Mouse (Mus musculus) CH12.LX (cell line): ENCODE results near the gene Slc39a7. TPM values are rescaled to one million over a fixed set of nuclear protein-coding genes. Genes with fewer than 3 reads are reported as not detected.

Experiments
- DNase-seq: peaks from one replicate; pipeline ENCODE4 v3.0.0-alpha.2; 2013; ENCODE audit errors: extremely low read depth
- H3K27ac ChIP-seq: 2 replicates; pipeline ENCODE4 v1.5.1; 2012; ENCODE audit warnings: low read depth, mild to moderate bottlenecking, control low read depth, moderate library complexity; ENCODE audit not compliant: insufficient read depth
- H3K27me3 ChIP-seq: replicated peaks from 2 replicates; pipeline ENCODE3; 2012; ENCODE audit warnings: inconsistent platforms
- H3K36me3 ChIP-seq, 2 experiments: replicated peaks in 1 of 2; 2 replicates each; pipeline versions ENCODE3 to v1.6.1; 2012; ENCODE audit warnings: inconsistent platforms in 1 of 2, low read length in 1 of 2, mild to moderate bottlenecking in 1 of 2, mixed read lengths in 1 of 2, moderate library complexity in 1 of 2; ENCODE audit not compliant: control insufficient read depth in 1 of 2, insufficient read depth in 1 of 2
- H3K4me1 ChIP-seq, 2 experiments: 2 replicates each; pipeline ENCODE4 v1.6.1; 2012; ENCODE audit warnings: inconsistent platforms in 1 of 2, moderate library complexity in 1 of 2; ENCODE audit not compliant: insufficient read depth in 2 of 2, control insufficient read depth in 1 of 2
- H3K4me2 ChIP-seq: 2 replicates; pipeline ENCODE4 v1.6.1; 2012; ENCODE audit warnings: low read depth, mild to moderate bottlenecking, control low read depth; ENCODE audit not compliant: poor library complexity, insufficient read depth, severe bottlenecking
- H3K4me3 ChIP-seq, 3 experiments: fragments of 150-350 bp in 1 of 3; sonication (generic) in 1 of 3; replicated peaks in 1 of 3; 2 replicates each; pipeline versions ENCODE3 to v1.5.1; 2011 to 2012; ENCODE audit warnings: low read depth in 2 of 3, low read length in 2 of 3, mild to moderate bottlenecking in 2 of 3, moderate library complexity in 2 of 3, control low read depth in 1 of 3, improper control_type of control experiment in 1 of 3, inconsistent platforms in 1 of 3, mixed read lengths in 1 of 3; ENCODE audit not compliant: poor library complexity in 1 of 3
- H3K79me2 ChIP-seq: replicated peaks from 2 replicates; pipeline ENCODE4 v1.6.1; 2012; ENCODE audit warnings: mild to moderate bottlenecking, moderate library complexity; ENCODE audit not compliant: control insufficient read depth, poor library complexity, insufficient read depth, severe bottlenecking; ENCODE audit errors: extremely low read depth
- H3K9ac ChIP-seq: 2 replicates; pipeline ENCODE4 v1.6.1; 2012; ENCODE audit warnings: low read depth, mild to moderate bottlenecking, control low read depth, moderate library complexity; ENCODE audit not compliant: insufficient read depth
- H3K9me3 ChIP-seq: replicated peaks from 2 replicates; pipeline ENCODE3; 2012; ENCODE audit warnings: low read length, inconsistent platforms, mixed read lengths
- BHLHE40 ChIP-seq: IDR thresholded peaks from 2 replicates; pipeline ENCODE4 v1.6.1; 2011; ENCODE audit warnings: mild to moderate bottlenecking, low read depth, low read length, improper control_type of control experiment
- CHD1 ChIP-seq: IDR thresholded peaks from 2 replicates; pipeline ENCODE4 v1.6.1; 2012; ENCODE audit warnings: low read depth, low read length, improper control_type of control experiment, inconsistent platforms
- CHD2 ChIP-seq: IDR thresholded peaks from 2 replicates; pipeline ENCODE4 v1.6.1; 2011; ENCODE audit warnings: low read length, improper control_type of control experiment
- CTCF ChIP-seq, 2 experiments: IDR thresholded peaks in 1 of 2; conservative IDR thresholded peaks in 1 of 2; 2 replicates each; pipeline ENCODE4 v1.5.1; 2011 to 2012; ENCODE audit warnings: low read depth in 2 of 2, low read length in 2 of 2, improper control_type of control experiment in 1 of 2, inconsistent platforms in 1 of 2, mild to moderate bottlenecking in 1 of 2, moderate library complexity in 1 of 2
- ELF1 ChIP-seq: IDR thresholded peaks from 2 replicates; pipeline ENCODE4 v1.6.1; 2014; ENCODE audit warnings: low read depth, mild to moderate bottlenecking, inconsistent platforms, low read length, improper control_type of control experiment
- ETS1 ChIP-seq: conservative IDR thresholded peaks from 2 replicates; pipeline ENCODE4 v1.6.1; 2012; ENCODE audit warnings: low read depth, mild to moderate bottlenecking, inconsistent platforms, low read length, improper control_type of control experiment, moderate library complexity
- GABPA ChIP-seq: IDR thresholded peaks from 2 replicates; pipeline ENCODE4 v1.6.1; 2012; ENCODE audit warnings: low read depth, low read length, improper control_type of control experiment, inconsistent platforms; ENCODE audit not compliant: insufficient replicate concordance
- IRF4 ChIP-seq: IDR thresholded peaks from 2 replicates; pipeline ENCODE4 v1.6.1; 2014; ENCODE audit warnings: low read depth, mild to moderate bottlenecking, inconsistent platforms, low read length, improper control_type of control experiment
- JUN ChIP-seq: IDR thresholded peaks from 2 replicates; pipeline ENCODE4 v1.6.1; 2011; ENCODE audit warnings: low read depth, mild to moderate bottlenecking, low read length, improper control_type of control experiment, moderate library complexity; ENCODE audit not compliant: insufficient read depth
- MAX ChIP-seq: IDR thresholded peaks from 2 replicates; pipeline ENCODE4 v1.6.1; 2011; ENCODE audit warnings: low read length, improper control_type of control experiment
- MEF2A ChIP-seq: IDR thresholded peaks from 2 replicates; pipeline ENCODE4 v1.6.1; 2014; ENCODE audit warnings: low read depth, mild to moderate bottlenecking, inconsistent platforms, low read length, improper control_type of control experiment, borderline replicate concordance
- MXI1 ChIP-seq: IDR thresholded peaks from 2 replicates; pipeline ENCODE4 v1.6.1; 2011; ENCODE audit warnings: mild to moderate bottlenecking, low read depth, low read length, improper control_type of control experiment
- MYC ChIP-seq: IDR thresholded peaks from 2 replicates; pipeline ENCODE4 v1.6.1; 2011; ENCODE audit warnings: low read depth, mild to moderate bottlenecking, improper control_type of control experiment, low read length
- POLR2AphosphoS2 ChIP-seq: IDR thresholded peaks from 2 replicates; pipeline ENCODE4 v1.6.1; 2011; ENCODE audit warnings: low read depth, low read length, improper control_type of control experiment
- RAD21 ChIP-seq: IDR thresholded peaks from 2 replicates; pipeline ENCODE4 v1.6.1; 2011; ENCODE audit warnings: low read depth, mild to moderate bottlenecking, low read length, improper control_type of control experiment, moderate library complexity
- RCOR1 ChIP-seq: conservative IDR thresholded peaks from 2 replicates; pipeline ENCODE4 v1.6.1; 2012; ENCODE audit warnings: low read depth, mild to moderate bottlenecking, inconsistent platforms, low read length, improper control_type of control experiment
- SIN3A ChIP-seq: IDR thresholded peaks from 2 replicates; pipeline ENCODE4 v1.6.1; 2012; ENCODE audit warnings: low read length, improper control_type of control experiment, inconsistent platforms
- TBP ChIP-seq: conservative IDR thresholded peaks from 2 replicates; pipeline ENCODE4 v1.6.1; 2011; ENCODE audit warnings: low read depth, low read length, improper control_type of control experiment
- ZC3H11A ChIP-seq: IDR thresholded peaks from 2 replicates; pipeline ENCODE4 v1.6.1; 2012; ENCODE audit warnings: low read depth, mild to moderate bottlenecking, inconsistent platforms, low read length, improper control_type of control experiment
- ZKSCAN1 ChIP-seq: IDR thresholded peaks from 2 replicates; pipeline ENCODE4 v1.6.1; 2012; ENCODE audit warnings: low read depth, inconsistent platforms, low read length, improper control_type of control experiment, borderline replicate concordance
- ZMIZ1 ChIP-seq: IDR thresholded peaks from 2 replicates; pipeline ENCODE4 v1.6.1; 2012; ENCODE audit warnings: low read depth, mild to moderate bottlenecking, inconsistent platforms, low read length, improper control_type of control experiment
- dilution Hi-C: fragments of 300-500 bp; cut with MboI; formaldehyde crosslinking; loops from 2 replicates; pipeline ENCODE4 v1.14.3; 2020; ENCODE audit warnings: low sequenced_read_pairs; ENCODE audit not compliant: extremely low pct_unique_long_range_greater_than_20kb, extremely low pct_ligation_motif_present
- in situ Hi-C: fragments of 300-500 bp; cut with MboI; formaldehyde crosslinking; loops from 3 replicates; pipeline ENCODE4 v1.14.3; 2019; ENCODE audit warnings: low sequenced_read_pairs, low pct_ligation_motif_present, low pct_unique_long_range_greater_than_20kb, mixed read lengths
- polyA plus RNA-seq: library from polyadenylated mRNA; unstranded; fragments of >175 nt; gene quantifications from 2 replicates; pipeline ENCODE4 v1.2.1, GENCODE M21; 2012; ENCODE audit warnings: low read depth; ENCODE audit not compliant: insufficient read length
- total RNA-seq, 2 experiments: library from RNA; depleted of rRNA; stranded (reverse); fragments of 300-350 nt in 1 of 2; fragments of >200 nt in 1 of 2; gene quantifications; 2 replicates each; pipeline ENCODE4 v1.2.3; 2012 to 2014

Gene Slc39a7
- total and polyA plus RNA-seq, 3 experiments = 96.8 to 116 (median 105) TPM

DNA sequence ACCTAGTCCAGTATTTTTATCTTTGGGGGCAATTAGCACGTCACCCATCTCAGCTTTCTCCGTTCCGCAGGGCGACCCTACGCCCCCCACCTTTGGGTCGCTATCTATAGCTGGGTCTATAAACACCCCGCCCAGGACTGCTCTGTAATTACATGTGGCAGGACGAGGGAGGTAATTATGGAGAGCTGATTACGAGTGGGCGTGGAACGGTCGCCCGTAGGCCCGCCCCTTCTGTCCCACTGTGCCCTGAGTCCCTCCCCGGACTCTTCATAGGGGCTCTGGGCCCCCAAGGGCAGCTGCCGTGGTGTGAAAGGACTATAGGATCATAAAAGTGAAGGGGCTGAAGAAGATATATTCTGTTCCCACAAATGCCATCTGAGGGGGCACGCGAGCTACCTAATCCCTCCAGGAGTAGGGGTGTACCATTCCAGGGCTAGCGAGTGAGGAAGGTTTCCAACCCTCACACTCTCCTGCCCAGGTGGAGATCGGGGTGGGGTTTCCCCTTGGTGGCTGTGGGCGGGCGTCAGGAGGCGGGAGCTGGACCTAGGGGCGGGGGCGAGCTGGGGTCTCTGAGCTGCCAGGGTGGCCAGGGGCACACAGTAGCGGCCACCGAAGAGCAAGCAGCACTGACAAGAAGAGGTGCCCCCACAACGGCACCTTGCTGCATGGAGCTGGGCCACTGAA is 7.5 kb upstream of the Slc39a7 start, which contains the start of gene Col11a2:
TSS of gene Col11a2 (plus strand) at position 560 of the 684 bp plus-strand sequence.
- Histone ChIP-seq H3K4me3 (no peak within 1 kb of the TSS), H3K4me1 (peaks cover 3 to 14% of the 10 kb centered on the region in 2 experiments; a peak in 3 of 4 replicates), H3K27ac (no peak within 1 kb of the TSS), H3K9ac (no peak within 1 kb of the TSS), H3K9me3 (no peaks in the 10 kb centered on the region), H3K4me2 (no peak within 1 kb of the TSS), H3K79me2 (no peaks in the 10 kb centered on the region), H3K27me3 (no peaks in the 10 kb centered on the region), H3K36me3 (peaks cover 37 to 84% of the 10 kb centered on the region in 2 experiments)
- dilution Hi-C loops (no loop called here), in situ Hi-C loops (no loop called here)
- DNase-seq = no peak
- TF ChIP-seq ELF1 (no peak), RAD21 (no peak), SIN3A (no peak), POLR2AphosphoS2 (no peak; the same call in 1 of the 2 replicates), JUN (no peak), MAX (no peak), ZC3H11A (no peak), ZKSCAN1 (no peak), MEF2A (no peak), TBP (no peak), RCOR1 (no peak), MXI1 (no peak)

DNA sequence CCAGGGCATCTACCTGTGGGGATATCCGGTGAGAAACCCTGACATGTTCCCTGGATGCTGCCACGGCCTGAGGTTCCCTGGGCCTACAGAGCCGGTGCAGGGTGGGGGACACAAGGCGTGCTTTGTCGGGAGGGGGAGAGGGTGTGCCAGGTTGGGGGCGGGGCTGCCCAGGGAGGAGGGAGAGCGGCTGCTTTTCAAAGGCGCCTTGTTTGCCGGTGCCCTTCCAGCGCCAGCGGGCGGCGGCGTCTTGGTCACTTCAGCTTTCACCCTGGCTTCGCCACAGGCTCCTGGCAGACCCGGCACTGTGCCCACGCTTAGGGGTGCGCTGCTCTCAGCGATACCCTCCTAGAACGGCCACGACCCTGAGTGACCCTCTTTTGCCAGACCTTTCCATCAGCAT is 7.0 kb upstream of the Slc39a7 start:
- dilution Hi-C loops = no loop called here
- no peak for DNase-seq
- in situ Hi-C loops = no loop called here
- Histone ChIP-seq H3K79me2 (peaks cover 1% of the 10 kb centered on the region; the same call in 1 of the 2 replicates), H3K27me3 (no peaks in the 10 kb centered on the region), H3K4me1 (peaks cover 4 to 19% of the 10 kb centered on the region in 2 experiments), H3K9ac (no peak overlapping the region), H3K9me3 (no peaks in the 10 kb centered on the region), H3K27ac (no peak overlapping the region), H3K4me3 (no peak overlapping the region), H3K4me2 (no peak overlapping the region), H3K36me3 (peaks cover 34 to 83% of the 10 kb centered on the region in 2 experiments)
- TF ChIP-seq ELF1 = no peak
- no peak for TF ChIP-seq CHD2
- TF ChIP-seq ZMIZ1 = no peak
- no peak for TF ChIP-seq MYC
- no peak for TF ChIP-seq CHD1
- no peak for TF ChIP-seq CTCF (conservative IDR thresholded peaks at IDR 0.05 in 1 of 2, IDR thresholded peaks at IDR 0.05 in 1 of 2; ENCODE audit: low read depth in 2 of 2, low read length in 2 of 2)
- TF ChIP-seq POLR2AphosphoS2 = no peak
- no peak for TF ChIP-seq IRF4
- TF ChIP-seq SIN3A = no peak
- no peak for TF ChIP-seq BHLHE40
- no peak for TF ChIP-seq ETS1
- no peak for TF ChIP-seq ZKSCAN1
- no peak for TF ChIP-seq GABPA
